Mouse (Mus musculus): ENCODE results near the gene Tmem121.
A peak's percentile ranks its signal among the peaks of the same experiment; 100 is the strongest.

DNA sequence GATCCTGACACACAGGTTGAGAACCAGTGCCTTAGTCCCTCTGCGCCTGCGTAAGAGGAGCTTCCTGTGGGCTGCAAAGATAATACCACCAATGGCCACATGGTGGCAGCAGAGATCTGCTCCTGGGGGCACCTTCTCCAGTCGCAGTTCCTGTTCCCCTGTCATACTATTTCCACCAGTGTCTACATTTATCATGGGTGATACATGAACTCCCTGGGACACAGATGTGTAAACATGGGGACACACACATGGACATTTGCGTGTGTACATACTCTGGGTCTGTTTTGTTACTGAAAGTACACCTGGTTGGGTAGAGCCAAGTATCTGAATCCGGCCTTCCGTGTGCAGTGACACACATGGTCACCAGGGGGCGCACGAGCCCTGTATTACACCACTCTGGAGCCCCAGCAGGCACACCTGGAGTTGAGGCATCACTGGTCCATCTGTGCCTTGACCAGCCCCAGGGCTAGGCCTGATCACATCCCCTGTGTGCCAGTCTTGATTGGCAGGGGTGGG is 36.4 kb downstream of the Tmem121 start:
- peak; percentile 48; the same call in 1 of the 2 replicates for TF ChIP-seq CTCF (IDR thresholded peaks at IDR 0.05; ENCODE audit: insufficient read depth, low read depth, low read length)
- no peak for TF ChIP-seq POLR2A (IDR thresholded peaks at IDR 0.05; ENCODE audit: insufficient read depth, low read depth, low read length)
